Mouse (Mus musculus): ENCODE results near the gene Rpl27a.

GRCm38 (mm10) chr7:109484221-109484620 is 34.7 kb upstream of the Rpl27a start:
- TF ChIP-seq TAL1 (IDR thresholded peaks at IDR 0.05; ENCODE audit: low read length) (no peak), GATA1 (IDR thresholded peaks at IDR 0.05; ENCODE audit: low read length) (no peak)
